Mouse (Mus musculus) hindbrain, postnatal 0 days (tissue): ENCODE results near the gene Auts2. TPM values are rescaled to one million over a fixed set of nuclear protein-coding genes. Genes with fewer than 3 reads are reported as not detected.

ENCODE experiments used
- ATAC-seq: fragments of 200-750 bp; cut with Nextera tagmentation; 2 replicates; pipeline ENCODE4 v1.8.0; 2017; ENCODE audit warnings: mild to moderate bottlenecking, moderate TSS enrichment, moderate library complexity
- DNase-seq: peaks from one replicate; pipeline ENCODE4 v3.0.0-alpha.2; 2015; ENCODE audit warnings: low spot score
- H3K27ac ChIP-seq: fragments of 300-500 bp; sonication (generic); 2 replicates; pipeline ENCODE4 v1.5.1; 2014; ENCODE audit warnings: mild to moderate bottlenecking
- H3K27me3 ChIP-seq: fragments of 300-500 bp; sonication (generic); 2 replicates; pipeline ENCODE4 v1.6.1; 2014; ENCODE audit warnings: low read length, mixed read lengths; ENCODE audit not compliant: insufficient read depth
- H3K36me3 ChIP-seq: fragments of 300-500 bp; sonication (generic); 2 replicates; pipeline ENCODE4 v1.6.1; 2014; ENCODE audit warnings: low read length, mixed read lengths; ENCODE audit not compliant: insufficient read depth
- H3K4me1 ChIP-seq: fragments of 300-500 bp; sonication (generic); 2 replicates; pipeline ENCODE4 v1.6.1; 2014; ENCODE audit warnings: antibody characterized with exemption, low read length, mixed read lengths; ENCODE audit not compliant: insufficient read depth
- H3K4me2 ChIP-seq: fragments of 300-500 bp; sonication (generic); 2 replicates; pipeline ENCODE4 v1.6.1; 2014; ENCODE audit warnings: low read depth, mild to moderate bottlenecking, low read length, moderate library complexity, mixed read lengths
- H3K4me3 ChIP-seq: fragments of 300-500 bp; sonication (generic); 2 replicates; pipeline ENCODE4 v1.5.1; 2014; ENCODE audit warnings: low read length
- H3K9ac ChIP-seq: fragments of 300-500 bp; sonication (generic); replicated peaks from 2 replicates; pipeline ENCODE4 v1.6.1; 2014; ENCODE audit warnings: mild to moderate bottlenecking, low read length, moderate library complexity, mixed read lengths
- H3K9me3 ChIP-seq: fragments of 300-500 bp; sonication (generic); 2 replicates; pipeline ENCODE4 v1.6.1; 2016; ENCODE audit warnings: low read length, mixed read lengths
- CTCF ChIP-seq: IDR thresholded peaks from 2 replicates; pipeline ENCODE4 v1.5.1; 2016; ENCODE audit warnings: antibody characterized with exemption, control low read depth, low read depth
- WGBS: fragments of 180-500 bp; shearing (Covaris S2); extraction: QIAGEN DNeasy Blood & Tissue Kit; methylation state at CpG from one replicate; pipeline ENCODE4 v1.1.7; 2014; 5-methylcytosine and 5-hydroxymethylcytosine counted together
- polyA plus RNA-seq: library from polyadenylated mRNA; unstranded; fragments of >200 nt; fragmentation: Nextera tagmentation; extraction: Ambion mirVana; gene quantifications from 2 replicates; pipeline ENCODE4 v1.2.1, GENCODE M21; 2015
- total RNA-seq: library from RNA; depleted of rRNA; stranded (reverse); fragments of >200 nt; gene quantifications from 2 replicates; pipeline ENCODE4 v1.2.3, GENCODE M21; 2014

Gene Auts2
- total and polyA plus RNA-seq, 2 experiments from 2014 or later: 39.3 to 54.9 TPM

- no peak for TF ChIP-seq CTCF
- no peak overlapping the region for H3K4me3 ChIP-seq
- H3K9ac ChIP-seq: no peak overlapping the region
- no peaks in the 10 kb centered on the region for H3K36me3 ChIP-seq
- H3K4me1 ChIP-seq: peaks cover 5% of the 10 kb centered on the region; the same call in 1 of the 2 replicates
- ATAC-seq: no peak
- H3K9me3 ChIP-seq: no peaks in the 10 kb centered on the region
- no peak overlapping the region for H3K27ac ChIP-seq
- WGBS: 59% methylated on average over 11 of the region's 11 CpGs
- DNase-seq: peak; percentile 18
- H3K4me2 ChIP-seq: no peak overlapping the region
- no peaks in the 10 kb centered on the region for H3K27me3 ChIP-seq
Measured at GRCm38 (mm10) chr5:132203846-132204245, 339.3 kb downstream of the Auts2 start.

- TF ChIP-seq CTCF: no peak
- 0 out of 2 replicates have a peak overlapping the region, but pooled peaks have one; percentile 33 for H3K9ac ChIP-seq
- no peaks in the 10 kb centered on the region for H3K9me3 ChIP-seq
- no peaks in the 10 kb centered on the region for H3K27me3 ChIP-seq
- no peak for ATAC-seq
- H3K4me1 ChIP-seq: peaks cover 5% of the 10 kb centered on the region; the same call in 1 of the 2 replicates
- H3K4me3 ChIP-seq: no peak overlapping the region
- WGBS: 31% methylated on average over 4 of the region's 4 CpGs
- H3K27ac ChIP-seq: no peak overlapping the region
- H3K4me2 ChIP-seq: no peak overlapping the region
- peak; percentile 33 for DNase-seq
- H3K36me3 ChIP-seq: no peaks in the 10 kb centered on the region
Measured at GRCm38 (mm10) chr5:132201077-132201645, 342.0 kb downstream of the Auts2 start.

GRCm38 (mm10) chr5:132200595-132200994 lies 342.5 kb downstream of the Auts2 start:
- H3K27me3 ChIP-seq: no peaks in the 10 kb centered on the region
- WGBS: 61% methylated on average over 4 of the region's 4 CpGs
- H3K4me3 ChIP-seq: no peak overlapping the region
- H3K9ac ChIP-seq: no peak overlapping the region
- no peaks in the 10 kb centered on the region for H3K36me3 ChIP-seq
- H3K9me3 ChIP-seq: no peaks in the 10 kb centered on the region
- H3K27ac ChIP-seq: no peak overlapping the region
- no peak overlapping the region for H3K4me2 ChIP-seq
- TF ChIP-seq CTCF: no peak
- peaks cover 5% of the 10 kb centered on the region; the same call in 1 of the 2 replicates for H3K4me1 ChIP-seq
- ATAC-seq (no peak), DNase-seq (no peak)

- H3K4me3 ChIP-seq: peak overlapping the region; percentile 16; the same call in 1 of the 2 replicates
- peak overlapping the region; percentile 34 for H3K4me2 ChIP-seq
- H3K9me3 ChIP-seq: no peaks in the 10 kb centered on the region
- H3K27ac ChIP-seq: no peak overlapping the region
- no peaks in the 10 kb centered on the region for H3K36me3 ChIP-seq
- H3K4me1 ChIP-seq: peaks cover 10% of the 10 kb centered on the region; the same call in 1 of the 2 replicates
- no peak overlapping the region for H3K9ac ChIP-seq
- WGBS: 13% methylated on average over 6 of the region's 6 CpGs
- H3K27me3 ChIP-seq: no peaks in the 10 kb centered on the region
- DNase-seq (peak; percentile 84), ATAC-seq (peak; percentile 55; the same call in 1 of the 2 replicates)
- TF ChIP-seq CTCF: no peak
Measured at GRCm38 (mm10) chr5:132195048-132195533, 348.1 kb downstream of the Auts2 start.

GRCm38 (mm10) chr5:132190190-132190589 lies 353.0 kb downstream of the Auts2 start:
- no peak overlapping the region for H3K27ac ChIP-seq
- H3K4me2 ChIP-seq: no peak overlapping the region
- no peak for DNase-seq
- H3K36me3 ChIP-seq: no peaks in the 10 kb centered on the region
- no peak overlapping the region for H3K4me3 ChIP-seq
- H3K27me3 ChIP-seq: no peaks in the 10 kb centered on the region
- H3K4me1 ChIP-seq: peaks cover 19% of the 10 kb centered on the region
- ATAC-seq: no peak
- 72% methylated on average over 4 of the region's 4 CpGs for WGBS
- H3K9ac ChIP-seq: no peak overlapping the region
- H3K9me3 ChIP-seq: no peaks in the 10 kb centered on the region
- TF ChIP-seq CTCF: no peak

- no peaks in the 10 kb centered on the region for H3K9me3 ChIP-seq
- 51% methylated on average over 3 of the region's 3 CpGs for WGBS
- H3K4me3 ChIP-seq: no peak overlapping the region
- H3K9ac ChIP-seq: no peak overlapping the region
- no peak overlapping the region for H3K27ac ChIP-seq
- H3K36me3 ChIP-seq: no peaks in the 10 kb centered on the region
- H3K4me2 ChIP-seq: 0 out of 2 replicates have a peak overlapping the region, but pooled peaks have one; percentile 3
- H3K4me1 ChIP-seq: peaks cover 10% of the 10 kb centered on the region; the same call in 1 of the 2 replicates
- H3K27me3 ChIP-seq: no peaks in the 10 kb centered on the region
- DNase-seq (no peak), ATAC-seq (no peak)
- TF ChIP-seq CTCF: no peak
Measured at GRCm38 (mm10) chr5:132186659-132187058, 356.5 kb downstream of the Auts2 start.

- TF ChIP-seq CTCF: no peak
- ATAC-seq (no peak), DNase-seq (no peak)
- Histone ChIP-seq H3K4me1 (peaks cover 10% of the 10 kb centered on the region; the same call in 1 of the 2 replicates), H3K4me2 (peak overlapping the region; percentile 3; the same call in 1 of the 2 replicates), H3K4me3 (no peak overlapping the region), H3K27me3 (no peaks in the 10 kb centered on the region), H3K9ac (no peak overlapping the region), H3K27ac (no peak overlapping the region), H3K9me3 (no peaks in the 10 kb centered on the region), H3K36me3 (no peaks in the 10 kb centered on the region)
- WGBS: 49% methylated on average over 7 of the region's 7 CpGs
Measured at GRCm38 (mm10) chr5:132186221-132186620, 356.9 kb downstream of the Auts2 start.
